Mouse (Mus musculus) midbrain, embryonic 14.5 days (tissue): ENCODE results near the gene Eci1. TPM values are rescaled to one million over a fixed set of nuclear protein-coding genes. Genes with fewer than 3 reads are reported as not detected.

Source experiments
- ATAC-seq: fragments of 200-750 bp; cut with Nextera tagmentation; 2 replicates; pipeline ENCODE4 v1.8.0; 2017; ENCODE audit warnings: moderate number of reproducible peaks, moderate library complexity; ENCODE audit not compliant: low FRiP score, low TSS enrichment
- DNase-seq: peaks from one replicate; pipeline ENCODE4 v3.0.0-alpha.2; 2015
- H3K27ac ChIP-seq: fragments of 300-500 bp; sonication (generic); replicated peaks from 2 replicates; pipeline ENCODE4 v1.5.1; 2014; ENCODE audit warnings: mild to moderate bottlenecking, low read depth, low read length, moderate library complexity
- H3K27me3 ChIP-seq: fragments of 300-500 bp; sonication (generic); 2 replicates; pipeline ENCODE4 v1.6.1; 2014; ENCODE audit warnings: low read length, control low read depth, mixed read lengths; ENCODE audit not compliant: control insufficient read depth, insufficient read depth
- H3K36me3 ChIP-seq: fragments of 300-500 bp; sonication (generic); 2 replicates; pipeline ENCODE4 v1.6.1; 2014; ENCODE audit warnings: low read length, control low read depth; ENCODE audit not compliant: control insufficient read depth, insufficient read depth
- H3K4me1 ChIP-seq: fragments of 300-500 bp; sonication (generic); 2 replicates; pipeline ENCODE4 v1.6.1; 2014; ENCODE audit warnings: mild to moderate bottlenecking, antibody characterized with exemption, low read length, control low read depth; ENCODE audit not compliant: control insufficient read depth, insufficient read depth
- H3K4me2 ChIP-seq: fragments of 300-500 bp; sonication (generic); 2 replicates; pipeline ENCODE4 v1.6.1; 2014; ENCODE audit warnings: mild to moderate bottlenecking, low read length, moderate library complexity
- H3K4me3 ChIP-seq: fragments of 300-500 bp; sonication (generic); replicated peaks from 2 replicates; pipeline ENCODE4 v1.5.1; 2014; ENCODE audit warnings: low read depth, low read length
- H3K9ac ChIP-seq: fragments of 300-500 bp; sonication (generic); replicated peaks from 2 replicates; pipeline ENCODE4 v1.6.1; 2014; ENCODE audit warnings: mild to moderate bottlenecking, low read length, moderate library complexity
- H3K9me3 ChIP-seq: fragments of 300-500 bp; sonication (generic); 2 replicates; pipeline ENCODE4 v1.6.1; 2016; ENCODE audit warnings: low read length, control low read depth, mixed read lengths; ENCODE audit not compliant: control insufficient read depth
- WGBS: fragments of 180-500 bp; shearing (Covaris S2); extraction: QIAGEN DNeasy Blood & Tissue Kit; methylation state at CpG from one replicate; pipeline ENCODE4 v1.1.7; 2014; 5-methylcytosine and 5-hydroxymethylcytosine counted together
- polyA plus RNA-seq: library from polyadenylated mRNA; unstranded; fragments of >200 nt; fragmentation: Nextera tagmentation; extraction: Ambion mirVana; gene quantifications from 2 replicates; pipeline ENCODE4 v1.2.1, GENCODE M21; 2014

Gene Eci1
- polyA plus RNA-seq, 1 experiment from 2014 or later: 26.9 TPM

GRCm38 (mm10) chr17:24425905-24426304, 536 bp upstream of the Eci1 start:
- H3K4me1 ChIP-seq: 0 out of 2 replicates have a peak, but pooled peaks cover 4% of the 10 kb centered on the region
- H3K27ac ChIP-seq: peak overlapping the region; percentile 91
- H3K9ac ChIP-seq: no peak overlapping the region
- WGBS: 90% methylated on average over 7 of the region's 7 CpGs
- peaks cover 44% of the 10 kb centered on the region for H3K36me3 ChIP-seq
- H3K4me3 ChIP-seq: no peak overlapping the region
- DNase-seq (no peak), ATAC-seq (no peak)
- no peaks in the 10 kb centered on the region for H3K27me3 ChIP-seq
- H3K4me2 ChIP-seq: peak overlapping the region; percentile 70
- no peaks in the 10 kb centered on the region for H3K9me3 ChIP-seq

GRCm38 (mm10) chr17:24427170-24427557, 723 bp downstream of the Eci1 start:
- Histone ChIP-seq H3K9ac (peak overlapping the region; percentile 87; the same call in 1 of the 2 replicates), H3K4me2 (peak overlapping the region; percentile 70), H3K36me3 (peaks cover 31% of the 10 kb centered on the region), H3K4me1 (0 out of 2 replicates have a peak, but pooled peaks cover 4% of the 10 kb centered on the region), H3K27me3 (no peaks in the 10 kb centered on the region), H3K9me3 (no peaks in the 10 kb centered on the region), H3K4me3 (peak overlapping the region; percentile 57), H3K27ac (peak overlapping the region; percentile 26; the same call in 1 of the 2 replicates)
- DNase-seq (no peak), ATAC-seq (no peak)
- WGBS: 5% methylated on average over 8 of the region's 8 CpGs

- Histone ChIP-seq H3K36me3 (peaks cover 12% of the 10 kb centered on the region), H3K27me3 (no peaks in the 10 kb centered on the region), H3K4me2 (no peak overlapping the region), H3K4me1 (0 out of 2 replicates have a peak, but pooled peaks cover 4% of the 10 kb centered on the region), H3K9ac (no peak overlapping the region), H3K9me3 (no peaks in the 10 kb centered on the region), H3K4me3 (no peak overlapping the region), H3K27ac (0 out of 2 replicates have a peak overlapping the region, but pooled peaks have one; percentile 5)
- ATAC-seq (no peak), DNase-seq (no peak)
- 78% methylated on average over 14 of the region's 14 CpGs for WGBS
Measured at GRCm38 (mm10) chr17:24429201-24429983, 3.0 kb downstream of the Eci1 start.

GRCm38 (mm10) chr17:24437016-24437415, 10.6 kb downstream of the Eci1 start:
- Histone ChIP-seq H3K4me1 (no peaks in the 10 kb centered on the region), H3K4me2 (no peak overlapping the region), H3K36me3 (peaks cover 59% of the 10 kb centered on the region), H3K27ac (no peak overlapping the region), H3K9ac (no peak overlapping the region), H3K27me3 (no peaks in the 10 kb centered on the region), H3K9me3 (no peaks in the 10 kb centered on the region), H3K4me3 (no peak overlapping the region)
- ATAC-seq (no peak; the same call in 1 of the 2 replicates), DNase-seq (peak; percentile 79)
- 72% methylated on average over 5 of the region's 5 CpGs for WGBS

GRCm38 (mm10) chr17:24440377-24440776, 13.9 kb downstream of the Eci1 start:
- Histone ChIP-seq H3K9ac (no peak overlapping the region), H3K4me1 (no peaks in the 10 kb centered on the region), H3K4me3 (no peak overlapping the region), H3K27ac (no peak overlapping the region), H3K27me3 (no peaks in the 10 kb centered on the region), H3K4me2 (no peak overlapping the region), H3K9me3 (no peaks in the 10 kb centered on the region), H3K36me3 (peaks cover 80% of the 10 kb centered on the region)
- DNase-seq (no peak), ATAC-seq (no peak)
- WGBS: 92% methylated on average over 8 of the region's 8 CpGs

- H3K36me3 ChIP-seq: peaks cover 83% of the 10 kb centered on the region
- peak; percentile 13 for DNase-seq
Measured at GRCm38 (mm10) chr17:24441148-24441547, 14.7 kb downstream of the Eci1 start.

GRCm38 (mm10) chr17:24442107-24442506, 15.7 kb downstream of the Eci1 start:
- no peaks in the 10 kb centered on the region for H3K9me3 ChIP-seq
- no peak overlapping the region for H3K4me3 ChIP-seq
- H3K4me1 ChIP-seq: no peaks in the 10 kb centered on the region
- WGBS: 91% methylated on average over 14 of the region's 14 CpGs
- no peak for DNase-seq
- H3K27ac ChIP-seq: no peak overlapping the region
- peaks cover 90% of the 10 kb centered on the region for H3K36me3 ChIP-seq
- ATAC-seq: no peak
- H3K9ac ChIP-seq: no peak overlapping the region
- no peak overlapping the region for H3K4me2 ChIP-seq
- no peaks in the 10 kb centered on the region for H3K27me3 ChIP-seq

More at GRCm38 (mm10) chr17:24441148-24441547, 14.7 kb downstream of the Eci1 start:
- Histone ChIP-seq H3K4me3 (no peak overlapping the region), H3K9me3 (no peaks in the 10 kb centered on the region), H3K27me3 (no peaks in the 10 kb centered on the region), H3K9ac (no peak overlapping the region), H3K4me2 (no peak overlapping the region), H3K4me1 (no peaks in the 10 kb centered on the region), H3K27ac (no peak overlapping the region)
- 47% methylated on average over 2 of the region's 2 CpGs for WGBS
- ATAC-seq: no peak

GRCm38 (mm10) chr17:24442632-24443155, 16.3 kb downstream of the Eci1 start, which contains the start of gene Dnase1l2:
TSS of gene Dnase1l2 (minus strand) at chr17:24443105.
- no peak for DNase-seq
- Histone ChIP-seq H3K27ac (no peak within 1 kb of the TSS), H3K4me2 (no peak within 1 kb of the TSS), H3K9me3 (no peaks in the 10 kb centered on the region), H3K4me3 (no peak within 1 kb of the TSS), H3K9ac (no peak within 1 kb of the TSS), H3K27me3 (no peaks in the 10 kb centered on the region), H3K4me1 (no peaks in the 10 kb centered on the region), H3K36me3 (peaks cover 94% of the 10 kb centered on the region)
- no peak for ATAC-seq
- WGBS: 87% methylated on average over 7 of the region's 7 CpGs
